Mouse (Mus musculus): ENCODE data around the gene Mbl1.

Mbl1 gene

GRCm38 (mm10) chr14:41185059-41185821 lies 34.0 kb downstream of the Mbl1 start, which contains the start of gene Sftpd:
Sftpd (minus strand) TSS chr14:41185149.
- DNase-seq (ENCODE audit: extremely low read depth, insufficient read length, low spot score) = no peak

- no peak for DNase-seq (ENCODE audit: extremely low read depth, insufficient read length, low spot score)
These were observed 38.2 kb downstream of the Mbl1 start for GRCm38 (mm10) chr14:41189496-41189895.

- no peak for DNase-seq (ENCODE audit: extremely low read depth, insufficient read length, low spot score)
These were observed 46.9 kb downstream of the Mbl1 start for GRCm38 (mm10) chr14:41198037-41198730.

All from 3134 (cell line).